Mouse (Mus musculus): ENCODE results near the gene Plaur. TPM values are rescaled to one million over a fixed set of nuclear protein-coding genes. Genes with fewer than 3 reads are reported as not detected.
"Not testable (repeated sequence)": the region's sequence is repeated elsewhere in the genome, so short reads cannot be mapped to it uniquely, and the experiment has no call there.

Gene Plaur
- total RNA-seq, 2 experiments from 2014 or later = 2.5 to 3.7 TPM

GRCm38 (mm10) chr7:24506838-24507725, 44.8 kb downstream of the Plaur start, which contains the start of gene Zfp428:
Zfp428 (plus strand) TSS chr7:24507006.
- peak; percentile 83 to 91 for DNase-seq (ENCODE audit: low spot score in 2 of 2)

GRCm38 (mm10) chr7:24507726-24508114, 45.4 kb downstream of the Plaur start:
- DNase-seq (ENCODE audit: low spot score in 2 of 2) = no peak

GRCm38 (mm10) chr7:24512355-24512754, 50.1 kb downstream of the Plaur start, which contains the start of gene AC161166.1:
AC161166.1 (minus strand) TSS chr7:24512455.
- DNase-seq (ENCODE audit: low spot score in 2 of 2) = no peak

- not testable (repeated sequence) for DNase-seq (ENCODE audit: low spot score in 2 of 2)
Observed at GRCm38 (mm10) chr7:24516319-24516718, 54.0 kb downstream of the Plaur start.

- DNase-seq (ENCODE audit: low spot score in 2 of 2) = no peak
Observed at GRCm38 (mm10) chr7:24517077-24517476, 54.8 kb downstream of the Plaur start.

- no peak for DNase-seq (ENCODE audit: low spot score in 2 of 2)
Observed at GRCm38 (mm10) chr7:24517654-24518053, 55.4 kb downstream of the Plaur start.

- no peak for DNase-seq (ENCODE audit: low spot score in 2 of 2)
Observed at GRCm38 (mm10) chr7:24519130-24519529, 56.8 kb downstream of the Plaur start.

GRCm38 (mm10) chr7:24520054-24520453, 57.8 kb downstream of the Plaur start:
- DNase-seq (ENCODE audit: low spot score in 2 of 2) = not testable (repeated sequence)

GRCm38 (mm10) chr7:24522805-24523204, 60.5 kb downstream of the Plaur start:
- no peak for DNase-seq (ENCODE audit: low spot score in 2 of 2)

- DNase-seq (ENCODE audit: low spot score in 2 of 2) = no peak
Observed at GRCm38 (mm10) chr7:24523723-24524122, 61.4 kb downstream of the Plaur start.

- no peak for DNase-seq (ENCODE audit: low spot score in 2 of 2)
Observed at GRCm38 (mm10) chr7:24524978-24525377, 62.7 kb downstream of the Plaur start.

Other genes with a start within 250 kb of the Plaur start
- gene Zfp109, start 224.9 kb upstream of the Plaur start, total RNA-seq (2021) = 1 to 10 TPM; 2.1 to 2.2 TPM
- 1 to 10 TPM; 2.1 to 2.2 TPM for gene Zfp108, start 207.7 kb upstream of the Plaur start, total RNA-seq (2021)
- 1 to 10 TPM; 3.9 to 5.5 TPM for gene Zfp93, start 192.1 kb upstream of the Plaur start, total RNA-seq (2021)
- gene Zfp61, start 161.3 kb upstream of the Plaur start, total RNA-seq (2021) = 1 to 10 TPM; 8.7 to 8.9 TPM
- 1 to 10 TPM; 4.0 to 4.2 TPM for gene Zfp94, start 145.8 kb upstream of the Plaur start, total RNA-seq (2021)
- under 1 TPM in 1 of 2 experiments, not detected in 1; 0.31 TPM for gene Tescl, start 128.5 kb upstream of the Plaur start, total RNA-seq (2021)
- gene Lypd5, start 113.3 kb upstream of the Plaur start, total RNA-seq (2021) = not detected
- under 1 TPM; 0.61 to 0.93 TPM for gene Kcnn4, start 92.2 kb upstream of the Plaur start, total RNA-seq (2021)
- 10 to 100 TPM; 18.1 to 21.1 TPM for gene Smg9, start 62.9 kb upstream of the Plaur start, total RNA-seq (2021)
- under 1 TPM; 0.26 to 0.52 TPM for gene Irgc1, start 10.2 kb upstream of the Plaur start, total RNA-seq (2021)
- gene Cadm4, start 19.5 kb downstream of the Plaur start, total RNA-seq (2021) = 10 to 100 TPM; 18.6 to 21.3 TPM
- 10 to 100 TPM; 12.6 to 15.9 TPM for gene Zfp428, start 44.5 kb downstream of the Plaur start, total RNA-seq (2021)
- gene AC161166.1, start 50.0 kb downstream of the Plaur start, total RNA-seq (2021) = not detected
- gene Irgq, start 68.2 kb downstream of the Plaur start, total RNA-seq (2021) = 10 to 100 TPM; 20.5 to 22.0 TPM
- not detected for gene Pinlyp, start 83.6 kb downstream of the Plaur start, total RNA-seq (2021)
- gene Xrcc1, start 83.8 kb downstream of the Plaur start, total RNA-seq (2021) = 10 to 100 TPM; 44.4 to 45.2 TPM
- gene Ethe1, start 125.1 kb downstream of the Plaur start, total RNA-seq (2021) = 1 to 10 TPM; 8.0 to 9.1 TPM
- gene Zfp575, start 125.2 kb downstream of the Plaur start, total RNA-seq (2021) = 1 to 10 TPM; 1.5 to 1.9 TPM
- 1 to 10 TPM in 1 of 2 experiments, under 1 TPM in 1; 0.98 to 1.6 TPM for gene Phldb3, start 148.3 kb downstream of the Plaur start, total RNA-seq (2021)
- not detected for gene Lypd3, start 174.1 kb downstream of the Plaur start, total RNA-seq (2021)
- not detected for gene Tex101, start 214.2 kb downstream of the Plaur start, total RNA-seq (2021)
- gene BC049730, start 246.8 kb downstream of the Plaur start, total RNA-seq (2021) = not detected